Mouse (Mus musculus) MN1 (cell line): ENCODE measurements around the gene Rdh16f1.

ENCODE experiments used
- DNase-seq: peaks from one replicate; pipeline ENCODE4 v3.0.0-alpha.2; 2016; ENCODE audit warnings: low spot score

Gene Rdh16f1

GRCm38 (mm10) chr10:127759181-127760110 is at the start of gene Rdh16f1, which contains the start of gene Rdh1:
TSS of gene Rdh16f1 (plus strand) at chr10:127759787.
TSS of gene Rdh1 (plus strand) at chr10:127759721.
- no peak for DNase-seq

- no peak for DNase-seq
Measured at GRCm38 (mm10) chr10:127710331-127710730, 49.3 kb upstream of the Rdh16f1 start.

- no peak for DNase-seq
Measured at GRCm38 (mm10) chr10:127712736-127713135, 46.9 kb upstream of the Rdh16f1 start.

- DNase-seq: peak; percentile 19
Measured at GRCm38 (mm10) chr10:127721671-127722418, 37.7 kb upstream of the Rdh16f1 start.

- DNase-seq: no peak
Measured at GRCm38 (mm10) chr10:127724178-127724577, 35.4 kb upstream of the Rdh16f1 start, which contains the start of gene Tac2. TSS of gene Tac2 (plus strand) at chr10:127724478.

- DNase-seq: no peak
Measured at GRCm38 (mm10) chr10:127725136-127725535, 34.5 kb upstream of the Rdh16f1 start.

GRCm38 (mm10) chr10:127728437-127728836 is 31.1 kb upstream of the Rdh16f1 start:
- no peak for DNase-seq

- no peak for DNase-seq
Measured at GRCm38 (mm10) chr10:127730285-127730932, 29.2 kb upstream of the Rdh16f1 start.

- no peak for DNase-seq
Measured at GRCm38 (mm10) chr10:127730933-127731310, 28.7 kb upstream of the Rdh16f1 start.

- DNase-seq: no peak
Measured at GRCm38 (mm10) chr10:127731397-127731796, 28.2 kb upstream of the Rdh16f1 start.

- peak; percentile 37 for DNase-seq
Measured at GRCm38 (mm10) chr10:127734434-127734833, 25.2 kb upstream of the Rdh16f1 start.

- DNase-seq: no peak
Measured at GRCm38 (mm10) chr10:127736266-127736665, 23.3 kb upstream of the Rdh16f1 start.

GRCm38 (mm10) chr10:127736916-127737315 is 22.7 kb upstream of the Rdh16f1 start:
- no peak for DNase-seq

- DNase-seq: no peak
Measured at GRCm38 (mm10) chr10:127737552-127737951, 22.0 kb upstream of the Rdh16f1 start.

GRCm38 (mm10) chr10:127738151-127738882 is 21.3 kb upstream of the Rdh16f1 start:
- peak; percentile 10 for DNase-seq

- peak; percentile 79 for DNase-seq
Measured at GRCm38 (mm10) chr10:127739083-127739660, 20.4 kb upstream of the Rdh16f1 start, which contains the start of gene Zbtb39. TSS of gene Zbtb39 (plus strand) at chr10:127739538.

GRCm38 (mm10) chr10:127739661-127740161 is 19.9 kb upstream of the Rdh16f1 start:
- DNase-seq: peak; percentile 20

GRCm38 (mm10) chr10:127744661-127745060 is 14.9 kb upstream of the Rdh16f1 start:
- DNase-seq: no peak

GRCm38 (mm10) chr10:127745886-127746285 is 13.7 kb upstream of the Rdh16f1 start:
- DNase-seq: no peak

GRCm38 (mm10) chr10:127747254-127747653 is 12.3 kb upstream of the Rdh16f1 start:
- no peak for DNase-seq
